Mouse (Mus musculus): ENCODE results near the gene Uxs1. TPM values are rescaled to one million over a fixed set of nuclear protein-coding genes. Genes with fewer than 3 reads are reported as not detected.

Uxs1 gene
- total RNA-seq, 2 experiments from 2014 or later, result 11.4 to 15.0 TPM

DNA sequence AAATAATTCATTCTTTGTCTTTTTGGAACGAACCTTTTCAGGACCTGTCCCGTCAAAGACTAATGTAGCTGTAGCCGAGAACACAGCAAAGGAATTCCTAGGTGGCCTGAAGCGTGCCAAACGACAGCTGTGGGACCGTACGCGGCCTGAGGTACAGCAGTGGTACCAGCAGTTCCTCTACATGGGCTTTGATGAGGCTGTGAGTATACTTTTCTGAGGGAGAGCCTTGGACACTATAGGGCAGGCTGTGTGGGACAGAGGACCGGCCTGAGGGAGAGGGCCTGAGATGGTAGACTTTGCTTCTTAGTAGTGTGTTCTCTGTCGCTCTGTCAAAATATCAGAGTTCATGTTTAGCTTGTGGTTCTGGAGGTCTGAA is 89.1 kb downstream of the Uxs1 start:
- intact Hi-C loops (cut with DNase I; ENCODE audit: low total_unique reads), result loop anchor here (2.0 kb wide), 1 partner anchor 442 kb away; no protein-coding TSS in a partner anchor
- no peak for DNase-seq

DNA sequence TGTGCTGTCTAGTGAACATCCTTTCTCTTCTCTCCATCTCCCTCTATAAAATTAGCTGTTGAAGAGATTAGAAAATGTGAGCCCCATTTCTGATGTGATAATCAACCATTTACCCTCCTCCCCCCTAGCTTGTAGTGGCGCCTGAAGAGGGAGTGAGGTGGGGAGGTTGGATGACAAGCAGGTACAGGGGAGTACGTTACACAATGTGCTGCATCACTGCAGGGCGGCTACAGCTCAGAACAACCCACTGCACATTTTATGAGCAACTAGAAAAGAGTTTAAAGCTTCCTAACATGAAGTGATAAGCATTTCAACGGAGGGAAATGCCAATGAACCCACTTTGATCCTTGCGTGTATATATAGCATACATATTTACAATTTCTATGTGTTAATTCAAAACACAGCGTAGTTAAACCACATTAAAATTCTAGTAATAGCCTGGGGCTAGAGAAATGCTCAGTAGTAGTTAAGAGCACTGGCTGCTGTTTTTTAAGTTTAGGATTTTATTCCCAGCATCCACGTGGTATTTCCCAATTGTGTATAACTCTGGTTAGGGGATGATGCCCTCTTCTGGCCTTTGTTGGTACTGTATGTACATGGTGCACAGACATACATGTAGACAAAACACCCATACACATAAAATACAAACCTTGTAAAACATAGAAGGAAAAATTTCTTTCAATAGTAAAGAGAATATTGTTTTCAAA is 89.6 kb downstream of the Uxs1 start:
- intact Hi-C loops (cut with DNase I; ENCODE audit: low total_unique reads), result loop anchor here (2.0 kb wide), 1 partner anchor 441 kb away; no protein-coding TSS in a partner anchor
- DNase-seq, result peak; percentile 52

DNA sequence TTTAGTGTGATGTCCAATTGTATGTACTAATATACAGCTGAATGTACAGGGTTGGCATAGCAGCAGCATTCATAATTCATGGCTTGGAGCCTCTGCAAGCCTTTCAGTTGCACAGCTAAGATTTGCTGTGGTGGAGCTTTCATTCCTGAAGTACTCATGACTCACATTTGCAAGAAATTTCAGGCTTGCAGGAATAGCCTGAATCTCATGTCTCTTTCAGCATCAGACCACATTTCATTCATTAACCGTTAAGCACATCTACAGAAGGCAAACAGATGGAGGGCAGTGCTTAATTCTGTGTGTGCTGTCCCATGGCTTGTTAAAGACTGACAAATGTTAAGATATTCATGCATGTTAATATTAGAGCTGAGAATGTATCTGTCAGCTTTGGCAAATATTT is 94.9 kb downstream of the Uxs1 start:
- intact Hi-C loops (cut with DNase I; ENCODE audit: low total_unique reads), result no loop called here
- DNase-seq, result no peak

DNA sequence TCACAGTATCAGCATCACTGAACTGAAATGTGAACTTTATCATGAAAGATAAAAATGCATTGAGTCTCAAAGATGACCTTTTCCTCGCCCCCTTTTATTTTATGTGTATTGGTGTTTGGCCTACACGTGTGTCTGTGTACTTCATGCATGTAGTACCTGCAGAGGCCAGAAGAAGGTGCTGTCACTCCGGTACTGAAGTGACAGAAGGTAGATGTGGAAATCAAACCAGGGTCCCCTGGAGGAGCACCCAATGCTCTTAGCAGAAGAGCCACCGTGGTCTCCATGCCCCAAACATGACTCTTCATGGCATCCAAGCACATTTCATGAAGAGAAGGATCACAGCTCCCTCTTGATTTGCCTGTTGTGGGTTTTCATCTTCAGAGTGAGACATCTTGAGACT is 95.5 kb downstream of the Uxs1 start:
- intact Hi-C loops (cut with DNase I; ENCODE audit: low total_unique reads), result no loop called here
- DNase-seq, result no peak

DNA sequence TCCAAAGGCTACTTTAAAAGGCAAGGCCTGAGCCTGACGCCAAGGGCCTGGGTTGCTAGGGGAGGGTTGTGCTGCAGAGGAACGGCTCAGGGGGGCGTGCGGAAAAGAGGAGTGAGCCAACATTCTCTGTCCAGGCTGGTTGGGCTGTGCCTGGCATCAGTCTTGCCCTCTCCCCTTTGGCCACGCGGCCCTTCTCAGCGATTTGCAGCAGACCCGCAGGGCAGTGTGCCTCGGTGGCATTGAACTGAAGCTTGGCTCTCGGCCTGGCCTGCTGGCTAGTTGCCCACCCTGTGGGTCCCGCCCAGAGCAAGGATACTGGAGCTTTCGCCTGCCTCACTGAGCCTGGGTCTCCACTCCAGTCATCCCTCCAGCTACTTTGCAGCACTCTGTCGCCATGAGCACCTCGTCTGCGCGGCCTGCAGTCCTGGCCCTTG is 97.1 kb downstream of the Uxs1 start, which contains the start of gene 1500015O10Rik:
Gene 1500015O10Rik (plus strand): TSS at position 112 of the 434 bp plus-strand sequence.
- peak; percentile 74 for DNase-seq
- intact Hi-C loops (cut with DNase I; ENCODE audit: low total_unique reads), result no loop called here

DNA sequence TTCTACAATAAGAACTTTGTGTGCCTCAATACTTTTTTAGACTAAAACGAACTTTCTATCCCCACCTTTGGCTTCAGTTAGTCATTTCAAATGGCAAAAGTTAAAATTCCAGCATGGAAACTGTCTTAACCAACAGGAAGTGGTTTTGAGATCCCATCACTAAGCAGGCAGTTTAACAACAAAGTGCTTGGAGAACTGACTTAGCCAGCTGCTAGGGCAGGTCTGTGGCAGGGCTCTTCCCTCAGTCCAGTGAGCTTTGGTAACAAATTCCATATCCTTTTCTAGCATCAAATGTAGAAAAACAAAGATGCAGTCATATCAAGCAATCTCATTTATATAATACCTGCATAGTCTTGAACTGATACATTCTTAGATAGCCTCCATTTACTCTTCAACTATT is 105.1 kb downstream of the Uxs1 start:
- intact Hi-C loops (cut with DNase I; ENCODE audit: low total_unique reads), result no loop called here
- DNase-seq, result no peak

DNA sequence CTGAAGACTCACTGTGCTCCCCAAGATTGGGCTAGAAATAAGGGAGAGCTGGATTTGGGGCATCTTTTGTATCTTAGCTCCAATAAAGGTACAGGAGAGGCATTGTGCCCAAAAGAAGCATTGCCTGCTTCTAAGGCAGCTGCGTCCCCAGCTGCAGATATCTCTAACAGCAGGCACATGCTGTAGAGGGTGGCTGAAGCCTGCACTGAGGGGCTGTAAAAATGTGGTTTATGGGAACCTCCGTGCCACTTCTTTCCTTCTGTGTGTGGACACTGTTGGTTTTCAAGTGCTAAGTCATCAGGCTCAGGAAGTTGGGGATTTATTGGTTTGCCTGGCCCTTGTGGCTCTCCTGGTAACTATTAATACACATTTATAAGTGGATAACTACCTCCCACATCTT is 108.8 kb downstream of the Uxs1 start:
- intact Hi-C loops (cut with DNase I; ENCODE audit: low total_unique reads), result no loop called here
- no peak for DNase-seq

DNA sequence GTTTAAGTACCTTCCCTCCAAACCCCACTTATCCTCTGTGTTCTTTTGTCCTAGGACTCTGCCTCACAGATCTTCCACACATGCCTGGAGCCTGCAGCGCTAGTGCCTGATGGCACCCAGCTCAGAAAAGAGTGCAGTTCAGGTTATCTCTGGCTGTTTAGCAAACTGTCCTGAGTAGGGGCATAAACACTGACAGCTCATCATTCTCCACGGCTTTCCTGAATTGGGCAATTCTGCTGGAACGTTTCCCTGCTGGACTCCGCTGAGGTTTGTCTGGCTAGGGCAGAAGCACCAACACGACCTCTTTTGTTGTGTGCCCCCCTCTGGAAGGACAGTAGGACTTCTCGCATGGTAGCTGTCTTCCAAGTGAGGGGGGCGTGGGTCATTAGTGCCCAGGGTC is 109.6 kb downstream of the Uxs1 start:
- DNase-seq, result no peak
- intact Hi-C loops (cut with DNase I; ENCODE audit: low total_unique reads), result no loop called here

DNA sequence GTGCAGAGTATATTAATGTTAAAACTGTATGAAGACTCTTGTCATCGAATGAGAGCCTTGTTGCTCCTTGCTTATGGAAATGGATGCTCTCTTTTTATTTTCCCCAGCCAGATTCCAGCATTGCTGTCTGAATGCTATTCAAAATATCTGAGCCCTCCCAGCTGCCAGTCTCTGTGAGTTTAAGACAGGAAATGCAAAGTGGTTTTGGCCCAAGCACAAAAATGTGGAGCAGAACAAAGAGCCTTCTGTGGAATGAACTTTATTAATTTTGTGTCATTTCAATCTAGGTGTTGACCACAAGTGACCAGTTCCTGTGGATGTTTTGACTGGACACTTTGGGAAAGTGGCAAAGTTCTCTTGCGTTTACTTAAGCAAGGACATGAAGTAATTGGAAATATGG is 112.8 kb downstream of the Uxs1 start:
- intact Hi-C loops (cut with DNase I; ENCODE audit: low total_unique reads), result no loop called here
- DNase-seq, result no peak

DNA sequence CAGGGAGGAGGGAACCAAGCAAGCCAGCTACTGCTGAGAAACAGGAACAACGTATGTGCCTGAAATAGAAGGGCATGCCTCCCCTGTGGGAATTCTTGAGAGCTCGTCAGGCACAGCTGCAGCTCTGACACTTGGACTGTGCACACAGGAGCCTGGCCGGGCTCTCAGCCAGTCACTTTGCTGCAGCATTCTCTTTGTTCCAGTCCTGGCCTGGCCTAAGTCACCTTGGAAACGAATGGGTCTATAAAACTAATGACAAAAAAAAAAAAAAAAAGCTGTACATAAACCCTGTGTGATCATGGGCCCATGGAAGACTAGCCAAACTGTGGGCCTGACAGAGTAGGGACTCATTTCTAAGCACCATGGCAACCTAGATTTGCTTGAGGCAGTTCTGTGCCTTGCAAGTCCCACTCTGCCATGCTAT is 129.0 kb downstream of the Uxs1 start:
- intact Hi-C loops (cut with DNase I; ENCODE audit: low total_unique reads), result no loop called here

More for the DNA sequence above, 129.0 kb downstream of the Uxs1 start:
- DNase-seq, result peak; percentile 45

Other genes starting within 250 kb of the Uxs1 start
- 10 to 100 TPM; 26.6 to 28.5 TPM for gene 1500015O10Rik, start 97.2 kb downstream of the Uxs1 start, total RNA-seq (2021)
- 10 to 100 TPM; 31.5 to 35.0 TPM for gene Tpp2, start 105.8 kb upstream of the Uxs1 start, total RNA-seq (2021)
- 10 to 100 TPM; 53.9 to 62.2 TPM for gene Mettl21c, start 192.2 kb upstream of the Uxs1 start, total RNA-seq (2021)
- gene Gm8251, start 234.1 kb upstream of the Uxs1 start, total RNA-seq (2021), result not detected